Mouse (Mus musculus) hematopoietic stem cell, adult 5-6 weeks (primary cell): ENCODE data around the gene Acan. TPM values are rescaled to one million over a fixed set of nuclear protein-coding genes. Genes with fewer than 3 reads are reported as not detected.
A peak's percentile ranks its signal among the peaks of the same experiment; 100 is the strongest.

Source experiments
- ATAC-seq, 2 experiments: fragments of 125-278 bp in 1 of 2; replicated peaks in 1 of 2; 2 replicates each; pipeline ENCODE4 v1.8.0; 2016 to 2017; ENCODE audit warnings: inconsistent platforms in 2 of 2, mild to moderate bottlenecking in 2 of 2, moderate number of reproducible peaks in 2 of 2, low read depth in 1 of 2, moderate TSS enrichment in 1 of 2; ENCODE audit not compliant: low FRiP score in 2 of 2, poor library complexity in 2 of 2, severe bottlenecking in 2 of 2, insufficient read depth in 1 of 2, low TSS enrichment in 1 of 2
- total RNA-seq: library from RNA; stranded (forward); fragments of 172-1452, 232-1000 nt; gene quantifications from 2 replicates; pipeline ENCODE4 v1.2.3, GENCODE M21; 2017

Acan gene
- total RNA-seq, 1 experiment from 2014 or later = not detected

DNA sequence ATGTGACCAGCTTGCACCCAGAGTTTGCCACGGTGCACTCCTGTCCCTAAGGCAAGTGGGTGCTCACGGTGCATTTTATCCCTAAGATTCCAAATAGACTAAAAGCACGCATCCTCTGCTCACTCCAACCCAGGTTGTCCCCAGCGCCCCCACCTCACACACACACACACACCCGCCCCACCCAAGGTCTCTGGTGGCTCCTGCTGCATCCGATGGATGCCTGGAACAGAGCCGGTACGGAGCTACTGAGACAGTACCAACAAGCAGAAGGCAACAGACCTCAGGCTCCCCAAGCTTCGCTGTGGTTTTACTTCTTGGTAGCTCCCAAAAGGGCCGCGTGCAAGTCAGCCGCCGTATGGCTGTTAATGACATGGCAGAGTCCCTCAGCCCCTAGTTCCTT is 77.1 kb downstream of the Acan start:
- ATAC-seq = peak; percentile 18 to 40; a peak in 2 of 4 replicates

- peak in 1 of 2 experiments; percentile 23; a peak in 1 of 4 replicates for ATAC-seq
Observed at GRCm38 (mm10) chr7:79130843-79131444, 77.7 kb downstream of the Acan start, which contains the start of gene Hapln3. Hapln3 (minus strand) TSS chr7:79131018.

DNA sequence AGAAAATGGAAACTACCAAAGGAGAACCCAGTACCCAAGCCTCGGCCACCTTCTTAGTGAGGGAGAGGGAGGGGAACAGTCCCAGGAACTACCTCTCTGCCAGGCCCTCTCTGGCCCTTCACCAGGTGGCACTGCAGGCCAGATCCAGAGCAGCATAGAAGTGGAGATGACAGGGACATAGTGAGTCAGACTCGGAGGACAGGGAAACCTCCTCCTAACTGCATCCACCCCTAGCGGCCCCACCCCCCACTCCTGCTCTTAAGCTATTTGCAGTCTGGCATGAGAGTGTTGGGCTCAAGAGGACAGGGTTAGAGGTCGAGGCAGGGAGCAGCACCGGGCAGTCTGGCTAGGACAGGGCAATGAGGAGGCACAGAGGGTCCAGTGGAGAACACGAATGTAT is 80.1 kb downstream of the Acan start:
- ATAC-seq = no peak

DNA sequence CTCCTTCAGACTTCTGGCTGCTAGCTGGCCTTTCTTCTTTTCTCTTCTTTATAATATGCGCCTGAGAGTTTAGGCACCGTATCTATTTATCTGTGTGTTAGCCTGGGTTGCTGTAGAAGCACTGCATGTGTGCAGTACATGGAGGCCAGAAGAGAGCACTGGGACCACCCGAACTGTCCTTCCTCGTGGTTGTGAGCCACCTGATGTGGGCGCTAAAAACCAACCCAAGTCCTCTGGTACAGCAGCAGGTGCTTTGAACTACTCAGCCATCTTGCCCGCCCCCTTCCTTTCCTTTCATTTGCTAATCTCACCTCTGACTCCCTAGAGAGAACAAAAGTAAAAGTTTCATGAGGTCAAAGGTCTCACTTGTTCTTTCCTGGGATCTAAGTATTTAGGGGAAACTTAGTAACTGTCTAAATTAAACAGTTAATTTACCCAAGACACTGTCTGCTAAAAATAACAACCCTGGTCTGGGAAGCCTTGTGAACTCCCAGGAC is 86.1 kb downstream of the Acan start:
- ATAC-seq = no peak

DNA sequence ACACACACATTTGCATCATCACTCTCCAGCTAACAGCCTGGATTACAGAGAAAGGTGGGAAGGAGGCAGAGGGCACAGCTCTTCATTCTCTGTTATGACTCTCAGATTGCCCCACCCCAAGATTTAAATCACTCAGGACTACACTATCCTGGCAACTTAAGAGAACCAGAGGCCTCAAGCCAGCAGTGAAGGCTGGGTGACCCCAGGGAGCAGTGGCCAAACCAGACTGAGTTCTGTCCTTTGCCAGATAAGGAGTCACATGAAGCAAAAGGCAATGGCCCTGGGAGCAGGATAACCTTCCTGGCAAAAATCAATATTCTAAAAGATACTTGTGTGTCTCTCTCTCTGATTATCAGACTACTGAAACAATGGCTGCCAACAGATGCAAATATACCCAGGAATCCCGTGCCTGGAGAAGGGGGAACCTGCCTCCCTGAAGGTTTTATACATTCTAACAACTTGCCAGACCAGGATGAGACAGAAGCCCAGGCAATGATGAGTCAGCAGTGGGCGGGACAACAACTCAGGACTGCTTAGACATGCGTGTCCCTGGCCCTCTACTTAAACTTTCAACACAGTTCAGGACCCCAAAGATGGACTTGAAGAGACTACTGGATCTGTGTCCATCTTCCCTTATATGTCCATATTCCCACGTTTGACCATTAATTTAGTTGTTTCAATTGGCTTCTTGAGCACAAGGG is 86.8 kb downstream of the Acan start:
- no peak for ATAC-seq

DNA sequence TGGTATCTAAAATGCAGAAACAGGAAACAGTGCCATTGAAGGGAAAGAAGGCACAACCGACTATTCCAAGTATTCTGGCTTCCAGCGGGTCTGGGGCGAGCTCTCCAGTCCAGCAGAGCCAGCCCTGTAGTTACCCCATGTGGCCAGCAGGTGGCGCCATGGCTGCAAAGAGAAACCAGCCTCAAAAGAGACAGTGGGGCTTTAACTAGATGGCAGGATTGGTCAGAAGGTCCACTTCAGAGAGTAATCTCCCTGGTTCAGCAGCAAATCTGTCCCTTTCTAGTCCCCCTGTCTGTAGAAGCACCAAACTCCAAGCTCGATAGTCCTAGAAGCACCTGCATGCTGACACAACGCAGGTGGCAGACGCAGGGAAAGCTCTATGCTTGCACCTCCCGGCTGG is 87.6 kb downstream of the Acan start:
- peak; percentile 57 to 76; a peak in 3 of 4 replicates for ATAC-seq

GRCm38 (mm10) chr7:79147011-79147837 is 93.9 kb downstream of the Acan start:
- ATAC-seq = no peak

DNA sequence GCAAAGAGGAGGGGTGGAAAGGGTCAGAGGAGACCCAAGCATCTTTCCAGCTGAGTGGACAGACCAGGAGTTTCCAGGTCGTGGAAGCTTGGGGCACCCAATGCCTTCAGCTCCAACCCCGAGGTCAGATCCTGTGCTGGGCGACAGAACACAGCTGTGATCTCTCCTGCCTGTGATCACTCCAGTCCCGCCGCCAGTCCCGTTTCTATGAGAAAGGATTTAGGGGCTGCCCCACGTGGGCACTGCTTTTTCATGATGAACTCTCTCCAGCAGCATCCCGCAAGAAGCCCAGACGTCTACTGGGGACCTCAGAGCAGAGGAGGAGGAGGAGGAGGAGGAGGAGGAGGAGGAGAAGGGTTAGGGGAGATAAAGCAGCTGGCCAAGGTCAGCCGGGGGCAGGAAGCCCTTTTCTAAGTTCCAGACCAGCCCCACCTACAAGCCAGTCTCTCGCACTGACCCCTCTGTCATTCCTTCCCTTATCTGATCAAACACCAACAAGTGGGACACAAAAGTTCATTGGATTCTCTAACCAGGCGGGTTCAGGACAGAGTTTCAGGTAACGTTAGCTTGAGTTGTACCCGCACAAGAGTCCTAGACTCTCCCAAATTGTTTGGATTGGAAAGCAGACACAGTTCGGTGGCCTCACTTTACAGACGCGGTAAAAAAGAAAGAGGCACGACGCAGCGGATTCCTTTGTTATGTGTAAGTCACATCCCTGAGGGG is 94.8 kb downstream of the Acan start:
- no peak for ATAC-seq

- peak; percentile 96 to 97 for ATAC-seq
Observed at GRCm38 (mm10) chr7:79148711-79149266, 95.5 kb downstream of the Acan start, which contains the start of gene Mfge8. Mfge8 (minus strand) TSS chr7:79149060.

DNA sequence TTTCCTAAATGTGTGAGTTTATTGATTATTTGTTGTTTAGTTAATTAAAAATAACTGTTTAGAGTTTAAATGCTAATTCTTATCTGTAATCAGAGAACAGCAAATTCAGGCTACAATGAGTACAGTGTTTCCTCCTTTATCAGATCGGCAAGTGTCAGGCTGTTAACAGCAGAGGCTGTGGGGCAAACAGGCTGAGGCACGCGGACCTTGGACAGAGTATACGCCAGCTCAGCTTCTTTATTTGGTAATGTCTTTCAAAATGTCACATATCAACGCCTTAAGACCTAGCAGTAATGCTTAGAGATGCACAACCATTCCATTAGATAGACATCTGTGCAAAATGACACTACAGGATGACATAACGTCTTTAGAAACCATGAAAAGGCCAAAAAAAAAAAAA is 96.2 kb downstream of the Acan start:
- ATAC-seq = no peak

DNA sequence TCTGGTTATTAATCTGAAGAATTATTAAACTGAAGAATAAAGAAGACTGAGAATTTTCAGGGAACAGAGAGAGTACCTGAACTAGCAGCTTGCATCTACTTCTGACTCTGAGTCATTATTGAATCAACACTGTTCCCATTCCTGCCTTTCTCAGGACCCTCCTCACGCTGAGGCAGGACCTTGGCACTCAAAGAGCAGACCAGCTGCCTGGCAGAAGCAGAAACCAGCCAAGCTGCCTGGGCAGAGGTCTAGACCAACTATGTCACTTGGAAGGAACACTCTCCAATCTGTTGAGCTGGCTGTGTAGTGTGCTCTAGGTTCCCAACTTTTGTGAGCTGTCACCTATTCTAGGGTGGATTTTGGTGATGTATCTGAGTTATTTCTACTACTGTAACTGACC is 106.1 kb downstream of the Acan start:
- ATAC-seq = no peak

Other genes starting within 250 kb of the Acan start
- gene Det1, start 206.2 kb upstream of the Acan start, total RNA-seq = 18.8 and 22.1 TPM in 2 replicates
- gene Aen, start 157.6 kb upstream of the Acan start, total RNA-seq = 29.8 and 33.3 TPM in 2 replicates
- 10.6 and 28.4 TPM in 2 replicates for gene Isg20, start 140.1 kb upstream of the Acan start, total RNA-seq
- not detected in 2 replicates for gene Hapln3, start 77.5 kb downstream of the Acan start, total RNA-seq
- gene Mfge8, start 95.6 kb downstream of the Acan start, total RNA-seq = 30.7 and 36.0 TPM in 2 replicates
- 39.1 and 45.4 TPM in 2 replicates for gene Abhd2, start 219.7 kb downstream of the Acan start, total RNA-seq